Mouse (Mus musculus) embryonic facial prominence, embryonic 14.5 days (tissue): Measurements from ENCODE around the gene Nkd2. TPM values are rescaled to one million over a fixed set of nuclear protein-coding genes. Genes with fewer than 3 reads are reported as not detected.
A peak's percentile ranks its signal among the peaks of the same experiment; 100 is the strongest.

ENCODE experiments used
- ATAC-seq: fragments of 200-750 bp; cut with Nextera tagmentation; 2 replicates; pipeline ENCODE4 v1.8.0; 2017; ENCODE audit warnings: low read depth, moderate number of reproducible peaks, moderate TSS enrichment
- DNase-seq: peaks from one replicate; pipeline ENCODE4 v3.0.0-alpha.2; 2015; ENCODE audit warnings: low spot score
- H3K27ac ChIP-seq: fragments of 300-500 bp; sonication (generic); replicated peaks from 2 replicates; pipeline ENCODE4 v1.5.1; 2014; ENCODE audit warnings: low read depth, mild to moderate bottlenecking, low read length, moderate library complexity
- H3K27me3 ChIP-seq: fragments of 300-500 bp; sonication (generic); replicated peaks from 2 replicates; pipeline ENCODE4 v1.6.1; 2014; ENCODE audit warnings: low read length; ENCODE audit not compliant: control insufficient read depth, insufficient read depth
- H3K36me3 ChIP-seq: fragments of 300-500 bp; sonication (generic); 2 replicates; pipeline ENCODE4 v1.6.1; 2014; ENCODE audit warnings: low read length, mixed read lengths; ENCODE audit not compliant: control insufficient read depth, insufficient read depth
- H3K4me1 ChIP-seq: fragments of 300-500 bp; sonication (generic); 2 replicates; pipeline ENCODE4 v1.6.1; 2014; ENCODE audit warnings: antibody characterized with exemption, low read length; ENCODE audit not compliant: control insufficient read depth, insufficient read depth
- H3K4me2 ChIP-seq: fragments of 300-500 bp; sonication (generic); 2 replicates; pipeline ENCODE4 v1.6.1; 2014; ENCODE audit warnings: low read depth, mild to moderate bottlenecking, low read length, moderate library complexity, mixed read lengths
- H3K4me3 ChIP-seq: fragments of 300-500 bp; sonication (generic); 2 replicates; pipeline ENCODE4 v1.5.1; 2014; ENCODE audit warnings: low read depth, mild to moderate bottlenecking, low read length
- H3K9ac ChIP-seq: fragments of 300-500 bp; sonication (generic); 2 replicates; pipeline ENCODE4 v1.6.1; 2014; ENCODE audit warnings: low read depth, mild to moderate bottlenecking, low read length, moderate library complexity, mixed read lengths
- H3K9me3 ChIP-seq: fragments of 300-500 bp; sonication (generic); 2 replicates; pipeline ENCODE4 v1.6.1; 2016; ENCODE audit warnings: low read length; ENCODE audit not compliant: control insufficient read depth
- WGBS: fragments of 180-500 bp; shearing (Covaris S2); extraction: QIAGEN DNeasy Blood & Tissue Kit; methylation state at CpG from one replicate; pipeline ENCODE4 v1.1.7; 2014; 5-methylcytosine and 5-hydroxymethylcytosine counted together
- polyA plus RNA-seq: library from polyadenylated mRNA; unstranded; fragments of >200 nt; fragmentation: Nextera tagmentation; extraction: Ambion mirVana; gene quantifications from 2 replicates; pipeline ENCODE4 v1.2.1, GENCODE M21; 2014

Gene Nkd2
- polyA plus RNA-seq, 1 experiment from 2014 or later: 18.6 TPM

GRCm38 (mm10) chr13:73846589-73847464 is 604 bp downstream of the Nkd2 start:
- Histone ChIP-seq H3K27ac (no peak overlapping the region), H3K27me3 (no peaks in the 10 kb centered on the region; the same call in 1 of the 2 replicates), H3K9ac (peak overlapping the region; percentile 76), H3K9me3 (no peaks in the 10 kb centered on the region), H3K4me3 (peak overlapping the region; percentile 69), H3K4me1 (no peaks in the 10 kb centered on the region), H3K4me2 (peak overlapping the region; percentile 85), H3K36me3 (peaks cover 2% of the 10 kb centered on the region; the same call in 1 of the 2 replicates)
- ATAC-seq: peak; percentile 75
- no peak for DNase-seq
- WGBS: 2% methylated on average over 23 of the region's 65 CpGs

- ATAC-seq (no peak), DNase-seq (no peak)
- H3K27me3 ChIP-seq: no peaks in the 10 kb centered on the region; the same call in 1 of the 2 replicates
- peaks cover 3% of the 10 kb centered on the region; the same call in 1 of the 2 replicates for H3K36me3 ChIP-seq
- H3K9ac ChIP-seq: no peak overlapping the region
- no peak overlapping the region for H3K4me3 ChIP-seq
- H3K4me1 ChIP-seq: no peaks in the 10 kb centered on the region
- H3K9me3 ChIP-seq: no peaks in the 10 kb centered on the region
- no peak overlapping the region for H3K27ac ChIP-seq
- no peak overlapping the region for H3K4me2 ChIP-seq
Observed at GRCm38 (mm10) chr13:73842696-73843095, 4.7 kb downstream of the Nkd2 start.

- H3K9me3 ChIP-seq: no peaks in the 10 kb centered on the region
- H3K4me3 ChIP-seq: no peak overlapping the region
- DNase-seq (no peak), ATAC-seq (no peak)
- H3K4me1 ChIP-seq: peaks cover 9% of the 10 kb centered on the region; the same call in 1 of the 2 replicates
- H3K9ac ChIP-seq: no peak overlapping the region
- no peak overlapping the region for H3K27ac ChIP-seq
- WGBS: 65% methylated on average over 4 of the region's 4 CpGs
- H3K4me2 ChIP-seq: no peak overlapping the region
- peaks cover 3% of the 10 kb centered on the region; the same call in 1 of the 2 replicates for H3K36me3 ChIP-seq
- H3K27me3 ChIP-seq: no peaks in the 10 kb centered on the region
Observed at GRCm38 (mm10) chr13:73839740-73840139, 7.7 kb downstream of the Nkd2 start.

- Histone ChIP-seq H3K4me3 (no peak overlapping the region), H3K4me1 (peaks cover 13% of the 10 kb centered on the region; the same call in 1 of the 2 replicates), H3K9ac (no peak overlapping the region), H3K9me3 (no peaks in the 10 kb centered on the region), H3K4me2 (no peak overlapping the region), H3K36me3 (peaks cover 3% of the 10 kb centered on the region; the same call in 1 of the 2 replicates), H3K27me3 (no peaks in the 10 kb centered on the region), H3K27ac (no peak overlapping the region)
- WGBS: 74% methylated on average over 11 of the region's 11 CpGs
- no peak for ATAC-seq
- DNase-seq: no peak
Observed at GRCm38 (mm10) chr13:73839137-73839548, 8.3 kb downstream of the Nkd2 start.

GRCm38 (mm10) chr13:73837708-73838107 is 9.7 kb downstream of the Nkd2 start:
- peaks cover 3% of the 10 kb centered on the region; the same call in 1 of the 2 replicates for H3K36me3 ChIP-seq
- no peak for ATAC-seq
- H3K4me1 ChIP-seq: peaks cover 18% of the 10 kb centered on the region; the same call in 1 of the 2 replicates
- no peak overlapping the region for H3K4me2 ChIP-seq
- H3K9ac ChIP-seq: no peak overlapping the region
- H3K4me3 ChIP-seq: no peak overlapping the region
- no peak overlapping the region for H3K27ac ChIP-seq
- no peaks in the 10 kb centered on the region for H3K27me3 ChIP-seq
- DNase-seq: no peak
- WGBS: 68% methylated on average over 8 of the region's 8 CpGs
- H3K9me3 ChIP-seq: no peaks in the 10 kb centered on the region

GRCm38 (mm10) chr13:73836491-73836890 is 10.9 kb downstream of the Nkd2 start:
- Histone ChIP-seq H3K27me3 (no peaks in the 10 kb centered on the region), H3K36me3 (no peaks in the 10 kb centered on the region), H3K4me2 (no peak overlapping the region), H3K4me1 (peaks cover 18% of the 10 kb centered on the region; the same call in 1 of the 2 replicates), H3K9me3 (no peaks in the 10 kb centered on the region), H3K27ac (no peak overlapping the region), H3K4me3 (no peak overlapping the region), H3K9ac (no peak overlapping the region)
- WGBS: 72% methylated on average over 6 of the region's 6 CpGs
- DNase-seq (no peak), ATAC-seq (no peak)

- Histone ChIP-seq H3K4me2 (no peak overlapping the region), H3K4me1 (peaks cover 18% of the 10 kb centered on the region; the same call in 1 of the 2 replicates), H3K27ac (no peak overlapping the region; the same call in 1 of the 2 replicates), H3K27me3 (no peaks in the 10 kb centered on the region), H3K4me3 (no peak overlapping the region), H3K9ac (no peak overlapping the region), H3K9me3 (no peaks in the 10 kb centered on the region), H3K36me3 (no peaks in the 10 kb centered on the region)
- no peak for ATAC-seq
- DNase-seq: no peak
- WGBS: 55% methylated on average over 4 of the region's 4 CpGs
Observed at GRCm38 (mm10) chr13:73835791-73836190, 11.6 kb downstream of the Nkd2 start.

- peak; percentile 26; the same call in 1 of the 2 replicates for ATAC-seq
- H3K9ac ChIP-seq: 0 out of 2 replicates have a peak overlapping the region, but pooled peaks have one; percentile 1
- H3K27me3 ChIP-seq: no peaks in the 10 kb centered on the region
- peak; percentile 76 for DNase-seq
- peaks cover 18% of the 10 kb centered on the region; the same call in 1 of the 2 replicates for H3K4me1 ChIP-seq
- H3K4me3 ChIP-seq: no peak overlapping the region
- peak overlapping the region; percentile 44 for H3K27ac ChIP-seq
- no peaks in the 10 kb centered on the region for H3K9me3 ChIP-seq
- 19% methylated on average over 12 of the region's 12 CpGs for WGBS
- H3K4me2 ChIP-seq: peak overlapping the region; percentile 10; the same call in 1 of the 2 replicates
- H3K36me3 ChIP-seq: no peaks in the 10 kb centered on the region
Observed at GRCm38 (mm10) chr13:73833809-73834208, 13.6 kb downstream of the Nkd2 start.
